Mouse (Mus musculus): ENCODE results near the gene 4930451I11Rik. TPM values are rescaled to one million over a fixed set of nuclear protein-coding genes. Genes with fewer than 3 reads are reported as not detected.

The 4930451I11Rik gene
- polyA plus RNA-seq, 1 experiment from 2014 or later: not detected

DNA sequence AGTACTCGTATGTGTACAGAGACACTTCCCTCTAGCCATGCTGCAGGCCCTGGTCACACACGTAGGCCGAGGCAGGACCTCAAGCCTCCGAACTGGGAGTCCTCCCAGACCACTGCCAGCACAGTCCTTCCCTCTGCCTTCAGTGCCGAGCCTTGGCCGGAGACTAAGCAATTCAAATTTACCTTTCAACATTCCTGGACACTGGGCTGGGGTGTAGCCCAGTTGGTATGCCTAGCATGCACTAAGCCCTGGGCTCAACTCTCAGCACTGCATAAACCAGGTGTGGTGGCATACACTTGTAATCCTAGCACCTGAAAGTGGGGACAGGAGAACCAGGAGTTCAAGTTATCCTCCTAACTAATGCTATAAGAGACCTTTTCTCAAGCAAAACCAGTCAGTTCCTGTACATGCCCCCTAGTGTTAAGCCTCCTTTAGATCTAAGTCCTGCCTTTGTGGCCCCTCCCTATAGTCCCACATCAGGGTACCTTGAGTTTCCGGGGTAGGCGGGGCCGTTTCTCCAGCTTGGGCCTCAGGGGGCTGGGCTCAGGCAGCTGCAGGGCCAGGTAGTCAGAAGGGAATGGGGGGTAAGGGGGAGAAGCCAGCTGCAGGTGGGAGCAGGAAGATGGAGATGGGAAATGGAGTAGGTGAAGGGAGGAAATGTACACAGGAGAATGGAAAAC lies 25.4 kb upstream of the 4930451I11Rik start:
- WGBS: 81% methylated on average over 9 of the region's 9 CpGs

DNA sequence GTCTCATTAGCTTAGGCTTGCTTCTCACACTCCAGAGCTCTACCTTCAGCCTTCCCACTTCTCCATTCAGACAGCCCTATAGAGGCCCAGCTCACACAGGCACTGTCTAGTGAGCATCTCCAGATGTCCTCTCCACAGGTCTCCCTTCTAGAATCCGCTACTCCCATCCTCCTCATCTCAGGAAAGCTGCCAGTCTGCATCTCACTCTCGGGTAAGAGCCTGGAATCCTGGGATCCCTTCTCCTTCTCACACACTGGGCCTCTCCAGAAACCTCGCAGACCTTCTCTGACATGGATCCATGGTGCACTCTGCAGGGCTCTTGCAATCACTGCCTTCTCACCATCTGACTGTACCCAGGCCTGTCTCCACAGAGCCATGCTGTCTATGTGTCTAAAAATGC lies 24.2 kb upstream of the 4930451I11Rik start:
- 93% methylated on average over 3 of the region's 3 CpGs for WGBS
- H3K4me2 ChIP-seq: no peak overlapping the region
- H3K27ac ChIP-seq: no peak overlapping the region
- no peaks in the 10 kb centered on the region for H3K9me3 ChIP-seq
- H3K4me3 ChIP-seq: no peak overlapping the region
- H3K36me3 ChIP-seq: peaks cover 80% of the 10 kb centered on the region
- peak overlapping the region; percentile 49; the same call in 1 of the 2 replicates for H3K9ac ChIP-seq
- peaks cover 11% of the 10 kb centered on the region; the same call in 1 of the 2 replicates for H3K27me3 ChIP-seq
- H3K4me1 ChIP-seq (replicated peaks): peaks cover 2% of the 10 kb centered on the region
- ATAC-seq (ENCODE audit: low FRiP score): no peak

More for the DNA sequence above, 25.4 kb upstream of the 4930451I11Rik start:
- Histone ChIP-seq H3K27ac (no peak overlapping the region), H3K4me3 (no peak overlapping the region), H3K4me2 (no peak overlapping the region), H3K27me3 (0 out of 2 replicates have a peak, but pooled peaks cover under 1% of the 10 kb centered on the region), H3K36me3 (peaks cover 71% of the 10 kb centered on the region), H3K9ac (0 out of 2 replicates have a peak overlapping the region, but pooled peaks have one; percentile 39), H3K9me3 (no peaks in the 10 kb centered on the region), H3K4me1 (replicated peaks) (peaks cover 10% of the 10 kb centered on the region)
- no peak for ATAC-seq (ENCODE audit: low FRiP score)

- Histone ChIP-seq H3K36me3 (peaks cover 73% of the 10 kb centered on the region), H3K27me3 (peaks cover 33% of the 10 kb centered on the region), H3K9me3 (no peaks in the 10 kb centered on the region), H3K27ac (no peak overlapping the region), H3K4me1 (replicated peaks) (peaks cover 10% of the 10 kb centered on the region), H3K9ac (no peak overlapping the region), H3K4me3 (no peak overlapping the region), H3K4me2 (no peak overlapping the region)
- 83% methylated on average over 5 of the region's 5 CpGs for WGBS
- ATAC-seq (ENCODE audit: low FRiP score): no peak
Measured at GRCm38 (mm10) chr7:126853454-126853853, 22.0 kb upstream of the 4930451I11Rik start.

DNA sequence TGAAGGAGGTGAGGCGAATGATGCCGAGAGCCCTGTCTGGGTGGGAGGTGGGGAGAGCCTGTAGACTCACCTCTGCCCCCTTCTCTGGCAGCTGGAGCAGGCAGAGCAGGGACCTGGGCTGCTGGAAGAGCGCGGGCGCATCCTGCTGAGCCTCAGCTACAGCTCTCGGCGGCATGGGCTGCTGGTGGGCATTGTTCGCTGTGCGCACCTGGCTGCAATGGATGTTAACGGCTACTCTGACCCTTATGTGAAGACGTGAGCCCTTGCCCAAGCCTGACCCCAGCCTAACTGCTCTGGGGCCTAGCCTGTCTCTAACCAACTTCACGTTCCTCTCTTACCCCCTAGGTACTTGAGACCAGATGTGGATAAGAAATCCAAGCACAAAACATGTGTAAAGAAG lies 19.8 kb upstream of the 4930451I11Rik start:
- peaks cover 50% of the 10 kb centered on the region for H3K36me3 ChIP-seq
- no peaks in the 10 kb centered on the region for H3K9me3 ChIP-seq
- H3K4me1 ChIP-seq (replicated peaks): peaks cover 23% of the 10 kb centered on the region
- H3K4me2 ChIP-seq: no peak overlapping the region
- H3K9ac ChIP-seq: peak overlapping the region; percentile 21; the same call in 1 of the 2 replicates
- peaks cover 48% of the 10 kb centered on the region for H3K27me3 ChIP-seq
- H3K4me3 ChIP-seq: no peak overlapping the region
- H3K27ac ChIP-seq: no peak overlapping the region
- no peak for ATAC-seq (ENCODE audit: low FRiP score)
- 45% methylated on average over 12 of the region's 12 CpGs for WGBS

DNA sequence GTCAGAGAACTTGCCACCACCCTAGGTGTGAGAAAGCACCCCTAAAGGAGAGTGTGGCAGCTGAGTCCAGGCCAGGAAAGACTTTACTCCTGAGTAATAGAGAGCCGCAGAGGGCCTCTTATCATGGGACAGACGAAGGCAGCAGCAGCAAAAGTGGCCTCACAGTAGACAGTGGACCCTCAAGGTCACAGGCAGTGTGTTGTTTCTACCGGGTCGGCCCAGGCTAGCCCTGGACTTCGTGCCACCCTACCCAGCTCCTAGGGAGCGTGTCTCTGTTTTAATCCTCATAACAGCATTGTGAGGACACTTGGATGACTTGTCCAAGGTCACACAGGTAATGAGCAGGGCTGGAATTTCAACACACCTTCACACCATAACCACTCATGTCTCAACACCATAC lies 18.7 kb upstream of the 4930451I11Rik start:
- Histone ChIP-seq H3K9ac (no peak overlapping the region), H3K9me3 (no peaks in the 10 kb centered on the region), H3K27ac (no peak overlapping the region), H3K4me1 (replicated peaks) (peaks cover 23% of the 10 kb centered on the region), H3K4me2 (no peak overlapping the region), H3K27me3 (peaks cover 48% of the 10 kb centered on the region), H3K36me3 (peaks cover 40% of the 10 kb centered on the region), H3K4me3 (no peak overlapping the region)
- ATAC-seq (ENCODE audit: low FRiP score): no peak
- 86% methylated on average over 6 of the region's 6 CpGs for WGBS

DNA sequence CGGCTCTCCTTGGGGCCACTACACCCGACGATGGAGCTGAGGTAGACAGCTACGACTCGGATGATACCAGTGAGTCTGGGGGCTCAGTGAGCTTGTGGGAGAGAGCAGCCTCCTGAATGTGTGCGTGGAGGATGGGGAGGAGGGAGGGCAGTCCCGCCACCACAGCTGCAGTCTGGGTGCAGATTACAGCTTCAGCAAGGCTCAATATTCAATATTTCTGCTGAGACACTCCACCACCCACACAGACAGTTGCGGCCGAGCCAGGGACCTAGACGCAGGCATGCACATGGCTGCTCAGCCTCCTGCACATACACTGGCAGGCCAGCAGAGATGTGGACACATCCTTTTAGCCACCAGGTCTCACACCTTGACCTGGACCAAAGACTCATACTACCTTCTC lies 17.4 kb upstream of the 4930451I11Rik start:
- 21% methylated on average over 10 of the region's 10 CpGs for WGBS
- Histone ChIP-seq H3K36me3 (peaks cover 28% of the 10 kb centered on the region), H3K9me3 (no peaks in the 10 kb centered on the region), H3K9ac (peak overlapping the region; percentile 77), H3K27me3 (peaks cover 58% of the 10 kb centered on the region), H3K4me1 (replicated peaks) (peaks cover 23% of the 10 kb centered on the region), H3K27ac (no peak overlapping the region), H3K4me2 (peak overlapping the region; percentile 99), H3K4me3 (peak overlapping the region; percentile 57)
- ATAC-seq (ENCODE audit: low FRiP score): 0 out of 2 replicates have a peak, but pooled peaks have one; percentile 9

DNA sequence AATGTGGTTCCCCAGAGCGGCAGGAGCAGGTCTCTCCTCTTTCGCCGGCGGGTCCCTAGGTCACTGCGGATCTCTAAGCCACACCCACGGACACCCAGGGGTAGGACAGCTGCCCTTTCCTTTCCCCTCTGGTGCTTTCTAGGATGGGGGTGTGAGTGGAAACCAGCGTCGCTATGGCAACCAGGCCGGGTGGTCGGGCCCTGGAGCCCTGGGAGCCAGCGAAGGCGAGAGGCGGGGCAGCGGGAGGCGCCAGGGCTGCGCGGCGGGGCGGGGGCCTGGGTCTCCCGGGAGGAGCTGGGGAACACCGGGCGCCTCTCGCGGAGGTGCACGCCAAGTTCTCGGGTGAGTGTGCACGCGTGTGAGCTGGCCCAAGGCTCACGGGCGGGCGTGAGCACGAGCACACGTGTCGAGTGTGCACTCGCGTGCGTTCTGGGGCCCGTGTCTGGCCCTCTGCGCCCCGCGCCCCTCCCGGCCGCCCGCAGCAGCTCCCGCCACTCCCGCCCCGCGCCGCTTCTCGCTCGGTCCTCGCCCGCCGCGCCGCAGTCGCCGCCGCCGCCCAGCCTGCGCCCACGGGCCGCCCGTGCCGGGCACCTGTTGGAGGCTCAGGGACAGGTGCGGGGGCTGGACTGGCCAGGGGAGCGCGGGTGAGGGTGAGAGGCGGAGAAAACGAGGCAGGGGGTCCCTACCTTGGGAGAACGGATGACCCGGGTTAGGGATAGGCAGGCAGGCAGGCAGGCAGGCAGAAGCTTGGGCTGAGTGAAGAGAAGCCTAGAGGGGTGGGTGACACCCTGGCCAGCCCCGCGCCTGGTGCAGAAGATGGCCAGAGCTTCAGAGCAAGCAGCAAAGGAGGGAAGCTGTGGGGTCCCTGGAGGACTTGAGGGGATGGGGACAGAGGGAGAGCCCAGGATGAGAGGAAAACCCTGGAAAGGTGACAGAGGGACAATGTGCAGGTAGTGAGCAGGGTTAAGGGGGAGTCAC lies 16.3 kb upstream of the 4930451I11Rik start:
- Histone ChIP-seq H3K27ac (0 out of 2 replicates have a peak overlapping the region, but pooled peaks have one; percentile 23), H3K4me1 (replicated peaks) (peaks cover 23% of the 10 kb centered on the region), H3K9ac (peak overlapping the region; percentile 77), H3K4me2 (peak overlapping the region; percentile 99), H3K9me3 (no peaks in the 10 kb centered on the region), H3K36me3 (peaks cover 17% of the 10 kb centered on the region), H3K27me3 (peaks cover 63% of the 10 kb centered on the region), H3K4me3 (peak overlapping the region; percentile 57)
- peak; percentile 49 for ATAC-seq (ENCODE audit: low FRiP score)
- under 1% methylated on average over 59 of the region's 74 CpGs for WGBS

DNA sequence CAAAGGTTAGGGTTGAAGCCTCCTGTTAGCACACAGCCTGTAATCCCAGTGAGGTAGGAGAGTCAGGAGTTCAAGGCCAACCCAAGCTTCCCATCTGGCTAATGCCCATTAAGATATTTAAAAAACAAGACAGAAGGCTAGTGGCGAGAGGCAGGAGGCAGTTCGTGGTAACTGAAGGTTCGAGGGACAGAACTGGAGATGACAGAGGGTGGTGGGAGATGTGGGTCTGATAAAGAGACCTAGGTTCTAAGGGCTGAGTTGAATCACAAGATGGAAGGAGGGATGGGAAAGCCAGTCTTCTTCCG lies 15.6 kb upstream of the 4930451I11Rik start, which contains the start of gene Doc2a:
Doc2a (plus strand) TSS at position 301 of the 305 bp plus-strand sequence.
- H3K4me1 ChIP-seq (replicated peaks): peaks cover 23% of the 10 kb centered on the region
- 20% methylated on average over 4 of the region's 4 CpGs for WGBS
- H3K9me3 ChIP-seq: no peaks in the 10 kb centered on the region
- H3K27me3 ChIP-seq: peaks cover 63% of the 10 kb centered on the region
- peak within 1 kb of the TSS; percentile 57 for H3K4me3 ChIP-seq
- H3K36me3 ChIP-seq: peaks cover 10% of the 10 kb centered on the region
- peak within 1 kb of the TSS; percentile 77 for H3K9ac ChIP-seq
- H3K4me2 ChIP-seq: peak within 1 kb of the TSS; percentile 99
- 0 out of 2 replicates have a peak within 1 kb of the TSS, but pooled peaks have one; percentile 23 for H3K27ac ChIP-seq
- 0 out of 2 replicates have a peak, but pooled peaks have one; percentile 6 for ATAC-seq (ENCODE audit: low FRiP score)

GRCm38 (mm10) chr7:126845516-126845915 lies 14.1 kb upstream of the 4930451I11Rik start:
- no peak overlapping the region for H3K4me3 ChIP-seq
- ATAC-seq (ENCODE audit: low FRiP score): no peak
- no peak overlapping the region for H3K27ac ChIP-seq
- H3K4me2 ChIP-seq: no peak overlapping the region
- 35% methylated on average over 2 of the region's 2 CpGs for WGBS
- H3K36me3 ChIP-seq: no peaks in the 10 kb centered on the region
- no peak overlapping the region for H3K9ac ChIP-seq
- H3K9me3 ChIP-seq: 0 out of 2 replicates have a peak, but pooled peaks cover 3% of the 10 kb centered on the region
- peaks cover 50% of the 10 kb centered on the region for H3K27me3 ChIP-seq
- peaks cover 23% of the 10 kb centered on the region for H3K4me1 ChIP-seq (replicated peaks)

GRCm38 (mm10) chr7:126843276-126843675 lies 11.8 kb upstream of the 4930451I11Rik start:
- Histone ChIP-seq H3K9me3 (0 out of 2 replicates have a peak, but pooled peaks cover 3% of the 10 kb centered on the region), H3K27ac (no peak overlapping the region), H3K9ac (no peak overlapping the region), H3K36me3 (no peaks in the 10 kb centered on the region), H3K4me1 (replicated peaks) (peaks cover 11% of the 10 kb centered on the region), H3K4me3 (no peak overlapping the region), H3K27me3 (peaks cover 28% of the 10 kb centered on the region), H3K4me2 (no peak overlapping the region)
- WGBS: 83% methylated on average over 9 of the region's 9 CpGs
- ATAC-seq (ENCODE audit: low FRiP score): no peak

- Histone ChIP-seq H3K36me3 (peaks cover 13% of the 10 kb centered on the region), H3K27me3 (no peaks in the 10 kb centered on the region), H3K4me1 (replicated peaks) (peaks cover 27% of the 10 kb centered on the region), H3K4me2 (no peak overlapping the region), H3K9ac (no peak overlapping the region), H3K9me3 (no peaks in the 10 kb centered on the region), H3K4me3 (no peak overlapping the region), H3K27ac (no peak overlapping the region)
- ATAC-seq (ENCODE audit: low FRiP score): no peak
- 89% methylated on average over 1 of the region's 1 CpGs for WGBS
Measured at GRCm38 (mm10) chr7:126833294-126833693, 1.9 kb upstream of the 4930451I11Rik start.

- Histone ChIP-seq H3K36me3 (peaks cover 19% of the 10 kb centered on the region), H3K9ac (peak overlapping the region; percentile 49; the same call in 1 of the 2 replicates), H3K4me1 (replicated peaks) (peaks cover 29% of the 10 kb centered on the region), H3K4me2 (peak overlapping the region; percentile 54), H3K4me3 (peak overlapping the region; percentile 31), H3K27me3 (no peaks in the 10 kb centered on the region), H3K27ac (peak overlapping the region; percentile 24; the same call in 1 of the 2 replicates), H3K9me3 (no peaks in the 10 kb centered on the region)
- under 1% methylated on average over 21 of the region's 21 CpGs for WGBS
- peak; percentile 77 for ATAC-seq (ENCODE audit: low FRiP score)
Measured at GRCm38 (mm10) chr7:126832036-126832598, 678 bp upstream of the 4930451I11Rik start.

Measured in hindbrain, embryonic 13.5 days (tissue).